Mouse (Mus musculus): Measurements from ENCODE around the gene Rpp14.

GRCm38 (mm10) chr14:8030535-8030934, 49.6 kb upstream of the Rpp14 start:
- TF ChIP-seq CTCF (IDR thresholded peaks at IDR 0.05; ENCODE audit: borderline replicate concordance, insufficient read depth, low read depth, low read length) (no peak), POLR2A (IDR thresholded peaks at IDR 0.05; ENCODE audit: borderline replicate concordance, insufficient read depth, low read length) (no peak)

Data from cerebellum, adult 2 months (tissue).